Mouse (Mus musculus): ENCODE measurements around the gene Chrm4.
A peak's percentile ranks its signal among the peaks of the same experiment; 100 is the strongest.

The Chrm4 gene

DNA sequence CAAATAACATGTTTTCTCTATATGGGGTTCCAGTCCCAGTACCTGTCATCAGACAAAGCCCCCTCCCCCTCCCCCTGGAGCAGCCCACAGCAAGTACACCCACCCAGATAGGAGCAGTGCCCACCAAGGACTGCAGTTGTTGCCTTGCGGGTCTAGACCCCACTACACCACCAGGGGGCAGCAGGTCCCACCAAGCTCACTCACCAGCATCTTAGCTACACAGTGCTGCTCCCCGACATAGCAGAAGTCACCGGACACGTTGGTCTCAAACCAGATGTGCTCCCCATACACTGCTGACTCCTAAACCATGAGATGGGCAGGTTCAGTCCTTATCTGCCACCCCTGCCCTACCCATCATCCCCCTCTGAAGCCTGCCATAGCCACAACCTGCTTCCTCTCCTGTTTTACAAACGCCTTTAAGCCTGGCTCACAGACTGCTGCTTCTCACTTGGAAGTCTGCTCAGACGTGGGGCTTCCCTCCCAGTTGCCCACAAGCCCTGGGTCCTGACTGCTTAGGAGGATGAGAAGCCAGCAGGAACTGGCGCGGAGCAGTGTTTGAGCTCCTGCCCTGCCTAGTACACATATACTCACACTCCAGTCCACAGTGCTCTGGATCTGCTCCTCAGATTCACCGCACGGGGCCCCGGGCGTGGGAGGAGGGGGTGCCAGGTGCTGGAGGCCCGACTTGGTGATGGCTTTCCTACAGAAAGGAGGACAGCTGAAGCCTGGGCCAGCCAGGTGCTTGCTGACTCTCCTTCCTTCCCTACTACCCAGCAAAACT lies 17.3 kb downstream of the Chrm4 start:
- peak; percentile 80 to 93 for DNase-seq (ENCODE audit: low spot score in 2 of 2)

DNA sequence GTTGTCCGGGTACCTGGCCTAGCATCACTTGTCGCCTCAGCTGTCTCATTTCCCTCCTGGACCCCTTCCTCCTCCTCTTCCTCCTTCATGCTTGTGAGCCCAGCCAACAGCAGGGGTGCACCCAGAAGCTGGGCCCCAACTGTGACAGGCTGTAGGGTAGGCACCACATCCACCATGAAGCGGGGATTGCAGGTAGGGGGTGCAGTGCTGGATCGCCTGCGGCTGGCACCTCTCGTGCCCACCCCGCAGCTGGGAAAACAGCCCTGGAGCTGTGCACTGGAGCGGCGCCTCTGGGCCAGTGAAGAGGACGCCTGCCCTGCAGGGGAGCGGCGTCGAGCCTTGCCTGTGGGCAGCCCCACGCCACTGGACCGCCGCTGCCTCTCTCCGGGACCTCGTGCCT lies 18.4 kb downstream of the Chrm4 start, which contains the start of gene Gm9821:
Gm9821 (plus strand) TSS at position 221 of the 400 bp plus-strand sequence.
- DNase-seq (ENCODE audit: low spot score in 2 of 2) = peak in 1 of 2 experiments; percentile 16

DNA sequence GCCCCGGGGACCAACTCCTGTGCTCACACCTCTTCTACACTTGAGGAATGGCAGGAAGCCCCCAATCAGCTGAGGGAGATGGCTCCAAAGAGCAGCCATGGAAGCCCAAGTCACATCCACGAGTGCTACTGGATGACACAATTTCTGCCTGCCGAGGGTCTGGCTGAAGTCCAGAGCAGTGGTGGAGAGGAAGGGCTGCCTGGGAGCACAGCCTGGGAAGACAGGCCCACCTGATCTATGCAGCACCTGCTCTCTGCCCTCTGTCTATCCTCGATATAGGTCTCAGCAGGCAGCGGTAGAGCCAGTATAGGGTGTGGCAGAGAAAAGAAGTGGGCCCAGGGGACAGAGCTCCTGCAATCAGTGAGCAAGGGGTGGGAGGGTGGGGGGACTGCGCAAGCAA lies 19.8 kb downstream of the Chrm4 start:
- DNase-seq (ENCODE audit: low spot score in 2 of 2) = no peak

DNA sequence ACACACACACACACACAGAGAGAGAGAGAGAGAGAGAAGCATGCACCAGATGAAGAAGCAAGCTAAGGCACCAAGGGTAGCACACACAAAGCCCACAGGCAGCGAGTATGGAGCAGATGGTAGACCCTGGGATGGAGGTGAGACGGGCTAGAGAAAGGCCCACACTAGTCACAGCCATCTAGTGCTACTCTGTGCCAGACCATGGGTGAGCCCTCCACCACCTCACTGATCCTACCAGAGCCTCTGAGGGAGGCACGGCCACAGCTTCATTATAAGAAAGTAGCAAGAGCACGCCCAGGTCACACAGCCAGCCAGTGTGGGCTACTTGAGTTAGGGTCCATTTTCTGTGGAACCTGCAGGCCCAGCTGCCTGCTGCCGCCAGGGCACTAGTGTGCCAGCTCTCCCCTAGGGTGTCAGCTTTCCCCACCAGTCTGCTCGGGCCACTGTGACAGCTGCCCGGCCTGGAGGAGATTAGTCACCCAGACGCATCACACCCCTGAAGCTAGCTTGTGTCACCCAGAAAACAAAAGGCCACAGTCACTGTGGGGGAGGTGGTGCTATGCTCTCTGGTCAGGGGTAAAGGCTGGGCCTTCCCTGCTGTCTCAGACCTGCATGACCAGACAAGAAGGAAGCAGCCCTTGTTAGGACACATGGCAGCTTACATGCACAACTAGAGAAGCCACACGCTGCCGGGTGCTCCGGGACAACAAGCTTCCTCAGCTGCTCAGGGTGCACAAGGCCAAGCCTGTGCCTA lies 20.5 kb downstream of the Chrm4 start:
- DNase-seq (ENCODE audit: low spot score in 2 of 2) = no peak

DNA sequence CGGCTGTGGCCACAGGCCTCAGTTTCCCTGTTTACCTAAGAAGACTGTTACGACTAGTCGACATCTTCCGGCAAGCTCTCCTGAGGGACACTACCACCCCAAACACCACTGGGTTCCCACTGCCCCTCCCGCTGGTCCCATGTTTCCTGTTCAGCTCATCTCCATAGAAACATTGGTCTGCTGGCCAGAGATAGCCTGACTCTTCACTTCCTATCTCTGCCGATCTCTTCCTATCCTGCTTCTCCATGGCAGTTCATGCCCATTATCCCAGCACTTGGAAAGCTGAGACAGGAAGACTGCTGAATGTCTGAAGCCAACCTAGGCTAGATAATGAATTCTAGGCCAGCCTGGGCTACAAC lies 21.1 kb downstream of the Chrm4 start:
- no peak for DNase-seq (ENCODE audit: low spot score in 2 of 2)

DNA sequence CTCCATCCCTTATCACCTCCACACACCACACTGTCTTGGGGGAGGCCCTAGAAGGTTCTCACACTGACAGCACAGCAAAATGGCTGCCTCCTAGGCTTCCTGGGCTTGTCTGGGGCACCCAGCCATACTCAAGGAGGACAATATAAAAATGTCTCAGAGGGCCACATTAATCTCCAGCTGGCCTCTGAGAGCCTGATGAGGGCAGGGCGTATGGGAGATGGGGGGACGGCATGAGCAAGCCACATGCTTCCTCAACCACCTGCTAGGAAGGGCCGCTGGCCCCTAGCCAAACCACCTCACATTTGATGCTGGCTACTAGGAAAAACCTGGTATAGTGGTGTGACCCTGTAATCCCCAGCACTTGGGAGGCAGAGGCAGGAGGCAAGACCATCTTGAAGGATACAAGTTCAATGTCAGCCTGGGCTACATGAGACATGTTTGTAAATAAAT lies 21.8 kb downstream of the Chrm4 start:
- DNase-seq (ENCODE audit: low spot score in 2 of 2) = no peak

DNA sequence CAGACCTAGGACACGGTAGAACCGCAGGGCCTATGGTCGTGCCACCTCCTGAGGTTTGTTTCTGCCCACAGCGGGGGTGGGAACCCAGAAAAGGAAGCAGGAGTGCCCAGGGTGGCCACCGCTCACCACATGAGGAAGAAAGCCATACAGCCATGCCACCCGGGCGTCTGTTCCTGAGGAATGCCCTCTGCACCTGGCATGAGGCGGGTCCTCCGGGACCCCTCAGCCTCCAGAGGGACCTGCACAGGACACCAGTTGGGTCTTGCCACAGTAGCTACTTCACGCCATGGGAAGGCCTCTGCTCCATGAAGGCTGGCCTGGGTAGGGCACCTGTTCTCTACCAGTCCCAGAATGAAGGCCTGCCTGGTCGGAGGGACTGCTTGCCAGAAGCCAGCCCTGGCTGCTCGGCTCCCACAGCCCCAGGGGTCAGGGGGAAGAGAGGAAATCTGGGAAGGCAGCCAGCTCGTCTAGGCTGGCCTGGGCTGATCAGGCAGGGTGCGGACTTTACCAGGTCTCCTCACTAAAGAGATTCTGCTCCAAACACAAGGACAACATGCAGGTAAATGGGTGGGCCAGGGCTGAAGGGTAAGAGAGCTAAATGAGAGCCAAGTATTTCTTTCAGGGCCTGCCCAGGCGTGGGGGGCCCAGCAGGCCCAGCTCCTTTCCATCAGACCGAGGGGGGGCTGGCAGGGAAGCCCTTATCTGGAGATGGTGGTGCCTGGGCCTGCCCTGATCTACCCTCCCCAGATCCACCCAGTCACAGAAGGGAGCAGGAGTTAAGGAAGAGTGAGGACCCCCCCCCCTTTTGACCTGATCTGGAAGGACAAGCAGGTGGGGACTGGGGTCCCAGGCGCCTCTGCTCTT lies 22.6 kb downstream of the Chrm4 start:
- peak; percentile 39 for DNase-seq (ENCODE audit: low spot score in 2 of 2)

DNA sequence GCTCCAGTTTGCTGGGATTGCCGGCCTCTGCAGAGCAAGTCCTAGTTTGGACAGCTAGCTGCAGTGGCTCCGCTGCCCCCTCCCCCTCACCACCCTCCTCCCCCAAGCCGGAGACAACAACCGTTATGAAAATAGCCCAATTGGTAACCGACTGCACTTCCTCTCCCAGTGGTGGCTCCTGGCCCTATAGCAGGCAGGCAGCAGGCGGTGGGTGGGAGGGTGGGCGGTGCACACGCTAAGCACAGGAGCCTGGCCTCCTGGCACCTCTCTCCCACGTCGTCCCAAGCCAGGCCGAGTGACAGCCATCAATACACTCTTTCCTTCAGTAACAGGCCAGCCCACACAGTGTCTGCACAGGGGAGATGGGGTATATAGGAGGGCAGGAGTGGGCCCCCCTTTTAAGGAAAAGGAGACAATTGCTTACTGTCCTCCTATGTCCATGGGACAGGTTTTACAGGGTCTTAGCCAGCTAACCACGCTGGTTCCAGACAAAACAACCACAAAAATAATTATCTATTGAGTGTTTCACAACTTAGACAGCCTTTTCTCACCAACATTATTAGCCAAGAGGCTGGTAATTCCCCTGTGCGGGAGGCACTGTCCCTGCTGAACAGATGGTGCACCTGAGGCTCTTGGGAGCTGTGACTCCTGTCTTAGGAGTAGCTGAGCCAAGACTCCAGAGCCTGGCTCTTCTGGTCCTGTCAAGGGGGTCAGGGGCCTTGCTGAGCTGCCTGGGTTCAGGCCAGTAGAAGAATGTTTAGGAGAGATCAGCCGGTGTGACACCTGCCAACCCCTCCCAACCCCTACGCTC lies 23.4 kb downstream of the Chrm4 start:
- DNase-seq (ENCODE audit: low spot score in 2 of 2) = peak; percentile 71 to 72

DNA sequence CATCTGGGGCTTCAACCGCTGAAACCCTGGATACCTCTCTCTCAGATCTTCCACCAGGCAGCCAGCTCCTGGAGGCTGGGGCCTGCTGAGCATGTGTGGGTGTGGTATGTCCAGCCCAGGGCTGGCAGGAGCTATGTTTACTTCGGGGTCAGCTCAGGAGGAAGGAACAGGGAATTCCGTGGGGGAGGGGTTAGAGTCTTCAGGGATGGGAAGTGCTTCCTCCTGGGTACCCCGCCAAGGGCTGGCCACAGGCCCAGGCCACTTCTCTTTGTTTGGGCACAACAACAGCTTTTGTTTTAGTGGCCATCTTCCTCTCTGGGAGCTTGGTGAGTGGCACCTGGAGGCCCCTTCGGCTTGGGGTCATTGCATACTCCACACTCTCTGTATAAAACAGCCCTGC lies 26.8 kb downstream of the Chrm4 start:
- no peak for DNase-seq (ENCODE audit: low spot score in 2 of 2)

DNA sequence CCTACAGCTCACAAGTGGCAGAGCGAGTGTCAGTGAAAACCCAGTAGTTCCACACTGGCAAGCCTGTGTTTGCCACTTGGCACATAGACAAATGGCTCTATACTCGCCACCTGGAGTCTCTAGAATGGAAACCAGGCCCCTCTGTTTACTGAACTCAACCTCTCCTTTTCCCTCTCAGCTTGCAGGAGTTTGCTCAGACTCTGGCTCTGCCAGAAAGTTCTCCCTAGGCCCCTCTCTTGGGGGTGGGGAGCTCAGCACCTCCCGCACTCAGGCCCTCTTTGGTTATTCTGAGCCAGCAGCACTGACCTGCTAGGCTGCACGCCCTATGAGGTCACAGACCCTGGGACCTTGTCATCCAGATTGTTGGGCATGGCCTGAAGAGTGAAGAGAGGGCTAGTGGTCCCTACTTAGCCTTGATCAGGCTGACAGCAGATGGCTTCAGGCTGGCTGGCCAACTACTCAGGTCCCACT lies 28.1 kb downstream of the Chrm4 start:
- DNase-seq (ENCODE audit: low spot score in 2 of 2) = no peak

DNA sequence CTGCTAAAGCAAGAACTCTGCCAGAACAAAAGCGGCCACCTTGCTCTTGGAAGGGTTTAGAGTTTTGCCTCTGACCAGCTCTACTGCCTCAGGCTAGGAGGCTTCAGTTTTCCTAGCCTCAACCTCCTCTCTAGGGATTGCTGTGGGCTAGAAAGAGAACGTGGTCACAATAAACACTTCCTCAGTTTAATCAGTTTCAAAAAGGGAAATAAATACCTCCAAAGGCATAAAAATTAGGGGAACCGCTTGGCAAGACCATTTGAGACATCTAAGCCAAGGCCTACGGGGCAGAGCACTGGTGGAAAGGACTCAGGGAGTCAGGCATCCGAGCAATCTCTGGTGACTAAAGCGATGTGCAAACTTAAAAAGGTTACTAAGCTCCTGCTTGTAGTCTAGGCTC lies 28.8 kb downstream of the Chrm4 start:
- no peak for DNase-seq (ENCODE audit: low spot score in 2 of 2)

DNA sequence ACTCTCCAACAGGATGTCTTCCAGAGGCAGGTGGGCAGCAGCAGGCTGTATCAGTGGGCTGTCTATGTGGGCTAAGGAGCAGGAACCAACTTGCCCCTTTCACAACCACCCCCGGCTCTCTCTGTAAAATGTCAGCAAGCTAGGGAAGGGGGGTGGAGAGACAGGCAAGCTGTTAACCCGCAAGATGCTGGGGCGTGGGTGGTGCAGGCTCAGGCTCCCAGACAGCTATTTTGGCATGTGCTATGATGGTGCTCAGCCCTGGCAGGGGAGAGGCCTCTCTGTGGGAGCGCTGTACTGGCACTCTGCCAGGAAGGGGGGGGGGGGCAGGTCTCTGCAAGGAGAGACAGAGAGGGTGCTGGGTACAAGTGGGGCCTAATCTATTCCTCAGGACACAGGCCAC lies 30.0 kb downstream of the Chrm4 start:
- peak; percentile 72 to 78 for DNase-seq (ENCODE audit: low spot score in 2 of 2)

DNA sequence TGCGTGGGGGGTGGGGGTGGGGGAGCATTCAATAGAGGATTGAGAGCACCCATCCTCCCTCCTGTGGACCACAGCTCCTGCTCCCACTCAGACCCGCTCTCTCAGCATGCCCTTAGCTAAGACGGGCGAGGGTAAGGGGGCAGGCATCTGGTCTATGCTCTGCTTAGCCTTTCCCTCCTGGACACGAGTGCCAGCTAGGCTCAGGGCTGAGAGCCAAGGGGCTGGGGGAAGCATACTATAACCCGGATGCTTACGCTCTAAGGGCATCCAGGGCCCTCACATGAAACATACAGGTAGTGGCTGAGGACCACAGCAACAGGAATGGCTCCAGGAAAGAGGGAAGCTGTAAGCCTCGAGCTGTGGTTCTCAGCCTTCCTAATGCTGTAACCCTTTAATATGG lies 31.0 kb downstream of the Chrm4 start:
- DNase-seq (ENCODE audit: low spot score in 2 of 2) = no peak

DNA sequence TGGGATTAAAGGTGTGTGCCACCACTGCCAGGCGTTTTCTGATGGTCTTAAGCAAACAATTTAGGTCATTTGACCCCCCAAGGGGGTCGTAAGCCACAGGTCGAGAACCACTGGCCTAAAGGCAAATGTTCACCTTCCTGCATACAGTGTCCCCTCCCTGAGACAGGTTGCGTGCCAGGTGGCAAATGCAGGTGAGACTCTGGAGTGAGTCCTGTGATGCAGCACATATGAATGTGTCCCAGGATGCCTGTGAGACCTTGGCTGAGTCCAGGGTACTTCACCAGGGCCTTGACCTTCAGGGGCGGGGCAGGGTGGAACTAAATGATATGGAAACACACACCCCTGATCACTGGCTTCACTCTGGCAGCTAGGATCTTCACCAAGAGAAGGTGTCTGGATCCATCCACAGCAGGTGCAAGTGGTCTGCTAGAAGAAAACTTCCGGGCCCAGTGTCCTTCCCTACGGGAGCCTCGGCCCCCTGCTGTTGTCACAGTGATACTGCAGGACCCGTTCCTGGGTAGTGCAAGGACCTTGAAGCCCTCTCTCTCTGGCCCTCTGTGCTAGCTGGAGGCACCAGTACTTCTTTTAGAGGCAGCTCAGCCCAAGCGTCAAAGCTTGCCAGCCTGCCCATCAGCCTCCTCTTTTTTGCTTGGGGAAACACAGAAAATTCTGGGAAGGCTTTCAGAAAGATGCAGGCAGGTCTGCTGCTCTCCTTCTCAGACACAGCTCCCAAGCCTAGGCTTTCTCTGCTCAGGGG lies 31.8 kb downstream of the Chrm4 start:
- DNase-seq (ENCODE audit: low spot score in 2 of 2) = peak; percentile 65 to 78

DNA sequence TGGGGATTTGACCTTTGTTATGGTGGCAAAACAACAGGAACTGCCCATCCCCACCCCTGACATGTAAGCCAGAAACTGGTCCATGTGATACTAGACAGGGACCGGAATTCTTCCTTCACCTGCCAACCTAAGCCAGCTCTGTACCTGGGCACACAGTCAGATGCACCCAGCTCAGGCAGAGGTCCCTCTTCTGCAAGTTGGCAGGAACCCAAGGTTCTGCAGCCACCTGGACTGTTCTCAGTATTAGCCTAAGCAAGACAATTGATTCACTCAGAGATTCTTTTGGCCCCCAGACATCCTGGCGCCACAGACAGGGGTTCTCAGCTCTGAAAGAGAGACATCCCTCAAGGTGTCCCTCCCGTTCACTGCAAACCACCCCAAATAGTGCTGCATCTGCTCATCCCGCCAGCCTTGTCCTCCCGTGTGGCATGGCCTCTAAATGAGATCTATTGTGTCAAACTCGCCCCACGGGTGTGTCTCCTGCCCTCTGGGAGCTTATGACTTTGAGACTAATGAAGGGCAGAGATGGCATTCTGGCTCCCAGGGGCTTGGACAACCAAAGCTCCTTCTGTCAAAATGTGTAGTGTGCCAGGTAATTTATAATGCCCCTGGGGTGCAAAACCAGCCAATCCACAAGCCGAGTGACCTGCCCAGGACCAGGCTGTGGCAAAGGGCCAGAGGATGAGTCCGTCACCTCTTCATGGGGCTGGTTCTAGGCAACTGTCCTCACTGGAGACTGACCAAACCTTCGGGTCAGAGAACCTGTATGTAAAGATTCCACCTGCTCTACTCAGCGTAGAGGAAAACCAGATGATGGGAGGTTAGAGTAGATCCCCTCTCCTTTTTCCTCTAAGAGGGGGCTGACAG lies 32.7 kb downstream of the Chrm4 start:
- DNase-seq (ENCODE audit: low spot score in 2 of 2) = no peak

DNA sequence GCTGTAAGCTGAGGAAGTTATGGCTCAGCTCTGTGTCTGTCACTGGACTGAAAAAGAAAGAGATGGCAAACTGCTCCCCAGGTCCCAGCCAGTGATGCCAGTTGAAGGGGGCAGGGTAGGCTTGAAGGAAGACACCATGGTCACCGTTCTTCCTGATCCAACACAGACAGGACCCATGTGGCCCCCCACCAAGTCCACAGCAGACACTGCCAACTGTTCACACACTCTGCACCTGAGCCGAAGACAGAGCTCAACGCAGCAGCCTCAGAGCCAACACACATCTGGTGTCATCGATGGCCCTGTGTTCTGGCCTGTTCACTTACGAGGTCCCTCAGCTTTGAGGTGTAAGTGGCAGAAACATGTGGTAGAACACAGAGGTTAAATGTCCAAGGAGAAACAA lies 33.4 kb downstream of the Chrm4 start:
- no peak for DNase-seq (ENCODE audit: low spot score in 2 of 2)

DNA sequence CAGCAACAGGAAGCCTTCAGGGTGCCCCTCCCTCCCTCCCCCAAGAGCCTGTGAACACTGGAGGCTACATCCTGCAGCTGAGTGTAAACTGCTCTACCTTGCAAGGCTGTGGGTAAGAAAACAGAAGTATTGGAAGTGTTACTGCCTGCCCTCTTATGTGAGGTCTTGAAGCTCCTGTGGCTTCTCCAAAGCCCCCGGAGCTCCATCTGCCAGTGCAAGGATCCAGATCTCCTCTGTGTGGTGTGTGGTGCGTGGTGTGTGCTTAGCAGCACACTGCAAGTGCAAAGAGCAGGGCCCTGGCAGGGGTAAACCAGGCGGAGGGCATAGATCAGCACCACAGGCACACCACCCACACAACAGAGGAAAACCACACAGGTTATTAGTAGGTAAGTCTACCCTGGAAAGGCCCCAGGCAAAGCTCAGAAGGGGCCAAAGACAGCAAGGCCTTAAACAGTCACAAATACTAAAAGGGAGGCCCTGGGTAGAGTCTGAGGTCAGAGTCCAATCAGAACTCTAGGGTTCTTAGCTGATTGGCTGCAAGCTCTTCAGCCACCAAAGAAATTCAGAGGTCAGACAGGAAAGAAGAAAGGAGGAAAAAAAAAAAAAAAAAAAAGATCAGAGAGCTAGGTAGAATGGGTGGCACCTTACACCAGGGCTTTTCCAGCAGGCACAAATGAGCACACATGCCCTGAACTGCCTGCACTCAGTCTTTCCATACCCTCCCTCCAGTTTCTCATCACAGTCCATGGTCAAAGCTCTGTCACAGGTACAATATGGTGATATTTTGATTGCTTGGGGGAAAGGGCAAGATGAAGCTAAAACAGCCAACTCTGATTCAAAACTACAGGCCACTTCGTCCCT lies 35.1 kb downstream of the Chrm4 start:
- DNase-seq (ENCODE audit: low spot score in 2 of 2) = peak; percentile 40 to 45

DNA sequence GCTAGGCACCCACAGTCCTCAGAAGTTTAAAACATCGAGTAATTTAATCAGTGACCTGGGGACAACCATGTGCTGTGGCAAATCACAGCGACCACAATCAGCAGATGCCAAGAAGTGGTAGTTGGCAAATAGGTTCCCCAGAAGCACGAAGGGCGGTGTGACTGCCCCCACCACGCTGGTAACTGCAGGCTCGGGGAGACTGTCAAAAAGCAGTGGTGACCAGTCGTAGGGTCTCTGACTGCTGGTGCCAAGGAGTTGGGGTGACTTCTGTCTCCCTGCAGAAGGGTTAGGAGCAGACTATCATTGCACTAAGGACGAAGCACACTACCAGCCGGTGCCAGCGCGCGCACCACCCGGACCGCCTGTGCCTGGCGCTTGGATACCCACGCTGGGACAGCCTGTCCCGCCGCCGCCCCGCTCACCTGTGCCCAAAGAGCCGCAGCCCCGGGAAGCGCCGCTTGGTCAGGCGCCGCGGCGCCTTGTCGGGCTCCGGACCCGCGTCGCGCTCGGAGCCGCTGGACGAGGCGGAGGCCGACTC lies 35.9 kb downstream of the Chrm4 start:
- peak; percentile 42 to 48 for DNase-seq (ENCODE audit: low spot score in 2 of 2)

Data from thymus, postnatal 10 days (tissue).